Mouse (Mus musculus): Measurements from ENCODE around the gene Scml4.

Scml4 gene

GRCm38 (mm10) chr10:42951078-42952045 lies 91.2 kb downstream of the Scml4 start:
- peak; percentile 35 for DNase-seq (ENCODE audit: low spot score)

GRCm38 (mm10) chr10:42952046-42952420 lies 91.9 kb downstream of the Scml4 start:
- peak; percentile 71 for DNase-seq (ENCODE audit: low spot score)

DNA sequence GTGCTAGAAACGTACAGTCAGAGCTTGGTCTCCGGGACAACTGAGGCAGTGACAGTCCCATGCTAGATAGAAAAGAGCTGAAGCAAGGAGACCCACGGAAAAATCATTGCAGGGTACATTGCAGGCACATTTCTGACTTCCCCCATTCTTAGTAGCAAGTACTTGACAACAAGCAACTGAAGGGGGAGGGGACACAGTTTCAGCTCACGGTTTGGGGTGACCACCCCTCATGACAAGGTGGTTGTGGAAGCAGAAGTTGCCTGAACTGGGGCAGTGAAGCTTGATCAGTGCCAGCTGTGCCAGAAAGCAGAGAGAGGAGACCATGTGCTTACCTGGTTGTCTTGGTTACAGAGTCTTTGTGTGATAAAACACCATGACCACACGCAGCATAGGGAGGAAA lies 93.4 kb downstream of the Scml4 start:
- DNase-seq (ENCODE audit: low spot score) = no peak

DNA sequence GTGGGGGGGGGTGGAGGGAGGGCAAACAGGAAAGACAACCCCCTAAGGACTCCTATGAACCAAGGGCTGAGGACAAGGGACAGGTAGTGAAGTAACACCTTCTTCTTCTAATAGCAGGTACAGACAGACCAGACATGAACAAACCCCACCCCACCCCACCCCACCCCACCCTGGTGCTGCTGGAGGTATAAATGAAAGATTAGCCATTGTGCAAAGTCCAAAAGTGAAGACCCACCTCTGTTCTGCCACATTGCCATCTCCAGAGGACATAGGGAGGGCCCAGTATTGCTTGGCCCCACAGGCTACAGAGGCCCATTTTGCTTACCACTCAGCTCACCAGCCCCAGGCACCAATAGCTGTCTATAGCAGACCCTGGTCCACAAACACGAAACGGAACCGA lies 95.0 kb downstream of the Scml4 start:
- no peak for DNase-seq (ENCODE audit: low spot score)

GRCm38 (mm10) chr10:42957881-42958651 lies 97.9 kb downstream of the Scml4 start:
- DNase-seq (ENCODE audit: low spot score) = peak; percentile 92

DNA sequence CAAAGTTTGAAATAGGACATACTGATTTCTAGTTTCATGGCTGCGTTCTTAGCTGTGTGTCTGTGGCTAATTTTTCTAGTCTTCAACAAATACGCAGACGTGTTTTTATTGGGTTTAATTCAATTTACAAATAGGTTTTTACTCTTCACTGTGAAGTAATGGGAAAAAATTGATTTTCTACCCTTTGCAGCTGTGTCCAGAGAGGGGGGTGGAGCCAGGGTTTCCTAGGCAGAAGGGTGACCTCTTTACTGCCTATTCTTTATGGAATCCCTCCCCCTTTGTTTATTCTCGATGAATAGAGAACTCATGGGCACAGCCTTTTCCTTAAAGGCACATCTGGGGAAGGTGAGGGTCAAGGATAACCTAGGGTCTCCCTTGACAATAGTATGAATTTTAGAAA lies 98.5 kb downstream of the Scml4 start:
- DNase-seq (ENCODE audit: low spot score) = peak; percentile 74

GRCm38 (mm10) chr10:42961771-42962170 lies 101.6 kb downstream of the Scml4 start:
- DNase-seq (ENCODE audit: low spot score) = no peak

DNA sequence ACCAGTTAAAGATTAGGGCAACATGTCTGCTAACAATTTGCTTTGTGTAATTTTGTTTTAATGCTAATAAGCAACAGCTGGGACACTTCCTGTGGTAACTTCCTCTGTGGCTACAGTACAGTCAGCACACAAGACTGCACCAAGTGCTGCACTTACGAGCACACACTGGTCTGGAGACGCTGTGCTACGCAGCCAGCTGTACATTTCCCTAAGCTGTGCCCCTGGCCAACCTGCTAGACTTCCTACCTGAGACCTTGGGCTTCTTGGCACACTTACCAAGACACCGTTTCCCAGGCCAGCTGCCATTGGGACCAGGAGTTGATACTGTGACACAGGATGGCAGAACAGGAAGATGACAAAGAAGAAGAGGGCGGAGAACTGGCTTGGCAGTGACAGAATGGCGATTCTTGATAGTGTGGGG lies 102.0 kb downstream of the Scml4 start:
- DNase-seq (ENCODE audit: low spot score) = no peak

- DNase-seq (ENCODE audit: low spot score) = no peak
Observed at GRCm38 (mm10) chr10:42962655-42963054, 102.5 kb downstream of the Scml4 start.

- no peak for DNase-seq (ENCODE audit: low spot score)
Observed at GRCm38 (mm10) chr10:42963061-42963460, 102.9 kb downstream of the Scml4 start.

DNA sequence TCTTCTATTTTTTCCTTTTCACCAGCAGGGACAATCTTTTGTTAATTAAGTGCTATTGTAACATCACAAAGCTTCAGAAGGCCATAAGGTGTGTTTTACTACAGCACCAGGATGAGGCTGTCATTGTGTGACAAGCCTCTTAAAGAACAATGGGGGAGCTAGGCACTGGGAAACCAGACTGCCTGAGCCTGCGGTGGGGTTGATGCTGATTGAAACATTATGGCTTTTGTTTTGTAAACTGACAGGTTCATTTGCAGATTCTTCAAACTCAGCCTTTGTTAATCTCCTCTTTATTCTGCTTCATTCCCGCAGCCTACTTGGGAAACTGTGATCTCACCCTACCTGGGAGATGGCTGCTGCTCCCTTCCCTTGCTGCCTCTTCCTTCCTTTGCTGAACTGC lies 108.2 kb downstream of the Scml4 start:
- no peak for DNase-seq (ENCODE audit: low spot score)

GRCm38 (mm10) chr10:42972504-42973172 lies 112.5 kb downstream of the Scml4 start:
- peak; percentile 24 for DNase-seq (ENCODE audit: low spot score)

DNA sequence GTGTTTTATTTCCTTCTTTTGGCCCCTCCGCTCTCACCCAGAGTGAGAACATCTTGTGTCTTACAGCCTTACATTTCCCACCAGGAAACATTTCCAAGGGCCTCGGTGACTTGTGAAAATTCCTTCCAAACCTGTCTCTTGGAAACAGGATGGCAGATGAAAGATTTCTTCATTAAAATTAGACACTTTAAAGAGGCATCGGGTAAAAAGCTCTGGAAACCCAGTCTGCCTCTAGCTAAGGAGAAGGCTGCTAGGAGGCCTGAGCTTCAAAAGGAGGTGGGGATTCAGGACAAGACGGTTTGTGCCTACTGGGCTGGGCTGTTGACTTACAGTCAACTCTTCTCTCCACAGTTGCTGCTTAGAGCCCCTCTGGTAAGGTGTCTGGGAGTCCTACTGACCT lies 113.4 kb downstream of the Scml4 start:
- DNase-seq (ENCODE audit: low spot score) = no peak

GRCm38 (mm10) chr10:42976577-42976976 lies 116.4 kb downstream of the Scml4 start:
- DNase-seq (ENCODE audit: low spot score) = no peak

DNA sequence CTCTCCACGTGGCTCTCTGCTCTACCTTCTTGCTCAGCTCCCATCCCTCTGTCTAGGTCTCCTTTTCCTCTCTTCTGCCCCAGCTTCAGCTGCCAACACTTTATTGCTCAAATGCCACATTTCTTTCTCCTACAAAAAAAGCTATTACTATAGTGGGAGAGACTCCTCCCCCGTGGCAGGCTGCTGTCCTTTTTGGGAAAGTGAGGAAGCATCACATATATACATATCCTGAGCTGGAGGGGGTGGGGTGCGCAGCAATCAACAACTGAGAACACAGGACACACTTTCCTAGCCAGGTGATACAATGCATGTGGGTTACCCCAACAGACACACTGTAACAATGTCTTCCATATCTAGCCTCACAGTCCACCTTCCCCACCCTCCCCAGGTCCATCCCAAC lies 118.2 kb downstream of the Scml4 start:
- DNase-seq (ENCODE audit: low spot score) = no peak

DNA sequence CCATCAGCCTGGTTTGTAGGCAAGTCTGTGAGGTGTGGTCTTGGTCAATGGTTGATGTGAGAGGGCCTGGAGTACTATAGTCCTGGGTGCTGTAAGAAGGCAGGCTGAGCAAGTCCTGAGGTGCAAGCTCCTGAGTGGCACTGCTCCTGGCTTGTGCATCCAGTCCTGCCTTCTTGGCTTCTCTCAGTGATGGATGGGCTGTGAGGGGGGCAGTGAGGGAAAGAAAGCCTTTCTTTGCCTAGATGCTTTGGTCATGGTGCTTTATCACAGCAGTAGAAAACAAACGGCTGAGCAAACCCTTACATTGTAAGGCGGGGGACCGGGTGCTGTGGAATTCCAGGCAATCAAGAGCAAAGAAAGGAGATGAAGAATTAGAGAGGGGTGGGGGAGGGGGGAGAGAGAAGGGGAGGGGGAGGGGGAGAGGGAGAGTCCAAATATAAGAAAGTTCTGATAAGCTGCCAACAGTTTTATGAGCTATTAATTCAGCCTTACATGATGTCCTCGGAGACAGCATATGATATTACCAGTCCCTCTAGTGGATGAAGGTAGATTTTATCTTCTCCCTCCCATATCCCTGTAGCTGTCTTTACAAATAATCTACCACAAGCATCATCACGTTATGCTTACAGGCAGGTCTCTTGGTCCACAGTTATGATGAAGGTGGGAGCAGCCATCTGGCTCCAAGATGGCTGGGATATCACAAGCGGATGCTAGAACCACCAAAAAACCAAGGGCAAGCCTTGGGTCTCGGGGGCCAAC lies 121.0 kb downstream of the Scml4 start:
- no peak for DNase-seq (ENCODE audit: low spot score)

GRCm38 (mm10) chr10:42984886-42985285 lies 124.7 kb downstream of the Scml4 start:
- DNase-seq (ENCODE audit: low spot score) = no peak

GRCm38 (mm10) chr10:42987594-42988052 lies 127.5 kb downstream of the Scml4 start:
- peak; percentile 91 for DNase-seq (ENCODE audit: low spot score)

DNA sequence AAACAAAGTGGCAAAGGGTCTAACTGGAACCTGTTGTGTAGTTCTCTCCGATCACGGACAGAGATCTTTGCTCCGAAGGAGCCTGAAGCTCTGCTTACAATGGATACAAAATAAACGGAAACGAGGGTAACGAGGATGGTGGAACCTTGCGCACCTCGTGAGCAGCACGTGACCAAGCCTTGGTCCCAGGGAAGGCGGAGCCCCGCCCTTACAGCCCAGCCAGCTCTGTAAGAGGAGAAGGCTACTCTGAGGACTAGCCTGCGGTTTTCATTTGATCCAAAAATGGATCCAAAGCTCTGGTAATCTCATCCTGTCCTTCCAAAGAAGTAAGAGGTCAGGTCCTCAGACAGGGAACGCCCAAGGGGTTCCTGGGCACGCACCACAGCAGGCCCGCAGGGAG lies 128.5 kb downstream of the Scml4 start:
- peak; percentile 92 for DNase-seq (ENCODE audit: low spot score)

DNA sequence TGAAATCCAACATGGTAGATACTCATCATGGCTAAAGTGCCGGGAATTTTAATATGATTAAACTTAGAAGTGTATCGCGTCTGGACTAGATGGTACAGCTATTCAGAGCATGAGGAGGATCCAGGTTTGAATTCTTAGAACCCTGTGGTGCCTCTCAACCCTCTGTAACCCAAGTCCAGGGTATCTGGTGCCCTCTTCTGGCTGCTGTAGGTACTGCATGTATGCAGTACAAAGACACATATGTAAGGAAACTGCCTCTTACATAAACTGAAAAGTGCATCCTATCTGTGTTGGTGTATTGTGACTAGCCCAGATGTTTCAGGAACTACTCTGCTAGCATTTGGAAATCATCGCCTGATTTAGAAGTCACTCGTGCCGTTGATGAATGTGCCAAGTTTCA lies 129.7 kb downstream of the Scml4 start:
- peak; percentile 83 for DNase-seq (ENCODE audit: low spot score)

DNA sequence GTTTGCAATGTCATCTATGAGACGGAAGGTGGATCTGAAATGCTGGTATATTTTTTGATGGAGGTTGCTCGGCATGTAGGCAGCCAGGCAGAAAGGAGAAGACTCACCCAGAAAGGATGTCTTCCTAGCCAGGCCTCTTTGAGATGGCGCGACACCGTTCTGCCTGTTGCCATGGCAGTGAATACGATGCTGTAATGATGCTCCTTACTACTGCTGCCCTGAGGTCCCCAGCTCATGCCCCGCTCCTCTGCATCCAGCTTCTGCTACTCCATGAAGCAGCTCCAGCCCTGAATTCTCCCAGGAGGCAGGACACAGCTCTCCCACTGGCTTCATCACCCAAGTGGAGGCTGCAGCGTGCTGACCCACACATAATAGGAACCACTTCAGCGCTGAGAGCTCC lies 130.8 kb downstream of the Scml4 start:
- DNase-seq (ENCODE audit: low spot score) = no peak

DNA sequence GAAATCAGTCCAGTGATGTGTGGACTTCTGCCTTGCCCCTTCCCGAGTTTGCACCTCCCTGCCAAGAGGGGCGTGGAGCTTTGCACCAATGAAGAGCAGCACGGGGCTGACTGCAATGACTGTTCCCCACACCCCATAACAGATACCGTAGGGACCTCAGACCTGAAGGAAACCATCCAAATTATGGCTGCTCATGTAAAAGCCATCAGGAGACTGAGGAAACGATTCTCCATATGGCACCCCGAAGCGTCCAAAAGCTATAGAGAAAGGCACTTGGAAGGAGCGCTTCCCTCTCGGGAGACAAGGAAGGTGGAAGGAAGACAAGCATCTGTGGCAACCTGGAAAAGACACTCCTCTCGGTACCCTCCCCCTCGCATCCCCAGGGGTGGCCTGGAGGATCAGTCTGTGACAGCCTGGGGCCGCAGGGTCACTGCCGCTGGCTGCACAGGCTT lies 134.2 kb downstream of the Scml4 start:
- DNase-seq (ENCODE audit: low spot score) = no peak

Data from MN1 (cell line).